Mouse (Mus musculus) adrenal gland (tissue): ENCODE results near the gene Hoxb2.

Experiments
- intact Hi-C: fragments of 180-260 bp; cut with DNase I; formaldehyde crosslinking; loops from one replicate; pipeline ENCODE4 v1.15.1; 2025

The Hoxb2 gene

GRCm38 (mm10) chr11:96348141-96348928 lies 2.0 kb upstream of the Hoxb2 start:
- intact Hi-C loops: no loop called here

GRCm38 (mm10) chr11:96348988-96349387 lies 1.3 kb upstream of the Hoxb2 start:
- intact Hi-C loops: no loop called here

GRCm38 (mm10) chr11:96349491-96350340 lies 609 bp upstream of the Hoxb2 start:
- intact Hi-C loops: loop anchor here (5.0 to 10.0 kb wide), 3 partner anchors 32 to 275 kb away; partner anchors contain the start of genes Hoxb4 and Hoxb8

GRCm38 (mm10) chr11:96350791-96351190 lies 466 bp downstream of the Hoxb2 start:
- intact Hi-C loops: loop anchor here (5.0 to 10.0 kb wide), 3 partner anchors 33 to 274 kb away; partner anchors contain the start of genes Hoxb4 and Hoxb8

GRCm38 (mm10) chr11:96351312-96351711 lies 987 bp downstream of the Hoxb2 start:
- intact Hi-C loops: loop anchor here (5.0 to 10.0 kb wide), 3 partner anchors 34 to 273 kb away; partner anchors contain the start of genes Hoxb4 and Hoxb8

GRCm38 (mm10) chr11:96351831-96352230 lies 1.5 kb downstream of the Hoxb2 start:
- intact Hi-C loops: loop anchor here (5.0 to 10.0 kb wide), 3 partner anchors 35 to 273 kb away; partner anchors contain the start of genes Hoxb4 and Hoxb8

- intact Hi-C loops: loop anchor here (5.0 to 10.0 kb wide), 3 partner anchors 36 to 272 kb away; partner anchors contain the start of genes Hoxb4 and Hoxb8
Observed at GRCm38 (mm10) chr11:96352691-96353521, 2.6 kb downstream of the Hoxb2 start.

GRCm38 (mm10) chr11:96353522-96353841 lies 3.2 kb downstream of the Hoxb2 start:
- intact Hi-C loops: loop anchor here (5.0 to 10.0 kb wide), 3 partner anchors 36 to 271 kb away; partner anchors contain the start of genes Hoxb4 and Hoxb8

GRCm38 (mm10) chr11:96353939-96354338 lies 3.6 kb downstream of the Hoxb2 start:
- intact Hi-C loops: loop anchor here (2.0 to 10.0 kb wide), 5 partner anchors 37 to 271 kb away; partner anchors contain the start of genes Hoxb4, Hoxb5 and Hoxb8

- intact Hi-C loops: loop anchor here (2.0 to 10.0 kb wide), 5 partner anchors 37 to 270 kb away; partner anchors contain the start of genes Hoxb4, Hoxb5 and Hoxb8
Observed at GRCm38 (mm10) chr11:96354376-96354775, 4.1 kb downstream of the Hoxb2 start.

GRCm38 (mm10) chr11:96354801-96355311 lies 4.5 kb downstream of the Hoxb2 start:
- intact Hi-C loops: loop anchor here (2.0 to 10.0 kb wide), 6 partner anchors 38 to 270 kb away; partner anchors contain the start of genes Hoxb4, Hoxb5 and Hoxb8

- intact Hi-C loops: no loop called here
Observed at GRCm38 (mm10) chr11:96363807-96364206, 13.5 kb downstream of the Hoxb2 start.

GRCm38 (mm10) chr11:96365441-96366091 lies 15.2 kb downstream of the Hoxb2 start, which contains the start of gene Hoxb1:
Hoxb1 (plus strand) TSS chr11:96365752.
- intact Hi-C loops: no loop called here

GRCm38 (mm10) chr11:96366092-96367041 lies 16.0 kb downstream of the Hoxb2 start:
- intact Hi-C loops: no loop called here

- intact Hi-C loops: no loop called here
Observed at GRCm38 (mm10) chr11:96367141-96367540, 16.8 kb downstream of the Hoxb2 start.

- intact Hi-C loops: no loop called here
Observed at GRCm38 (mm10) chr11:96368686-96369085, 18.4 kb downstream of the Hoxb2 start.

- intact Hi-C loops: no loop called here
Observed at GRCm38 (mm10) chr11:96369140-96369539, 18.8 kb downstream of the Hoxb2 start.

- intact Hi-C loops: no loop called here
Observed at GRCm38 (mm10) chr11:96371726-96372125, 21.4 kb downstream of the Hoxb2 start.
